Mouse (Mus musculus) gastrocnemius, adult 8-10 months (tissue): ENCODE measurements around the gene Dusp3. TPM values are rescaled to one million over a fixed set of nuclear protein-coding genes. Genes with fewer than 3 reads are reported as not detected.

Source experiments
- DNase-seq, 2 experiments: peaks; one replicate each; pipeline ENCODE4 v3.0.0; 2022; ENCODE audit warnings: low spot score in 2 of 2
- total RNA-seq, 4 experiments: library from RNA; stranded (reverse); gene quantifications; 2 replicates each; pipeline ENCODE4 v1.2.4; 2022

The Dusp3 gene
- total RNA-seq, 4 experiments from 2014 or later: 134 to 209 (median 172) TPM

- DNase-seq: no peak
These were observed 9.9 kb downstream of the Dusp3 start for GRCm38 (mm10) chr11:101976949-101977348.

- DNase-seq: no peak
These were observed 11.9 kb downstream of the Dusp3 start for GRCm38 (mm10) chr11:101974923-101975322.

DNA sequence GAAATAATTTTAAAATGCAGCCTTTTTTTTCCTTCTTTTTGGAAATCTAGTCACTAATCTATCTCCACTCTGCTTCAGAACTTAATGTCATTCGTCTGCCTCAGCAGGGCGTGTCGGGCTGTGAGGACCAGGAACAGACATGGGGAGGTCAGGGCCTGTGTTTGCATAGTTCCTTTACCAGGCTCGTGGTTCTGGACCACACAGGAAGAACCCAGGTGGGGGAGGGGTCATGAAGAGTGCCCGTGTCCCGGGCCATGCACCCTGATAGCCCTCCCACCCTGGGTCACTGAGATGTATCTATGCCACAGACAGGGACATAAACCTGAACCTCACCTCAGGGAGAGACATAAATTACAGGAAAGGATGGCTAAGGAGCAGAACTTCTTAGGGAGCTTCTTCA, 12.6 kb downstream of the Dusp3 start:
- no peak for DNase-seq

- DNase-seq: no peak
These were observed 13.3 kb downstream of the Dusp3 start for GRCm38 (mm10) chr11:101973496-101973895.

DNA sequence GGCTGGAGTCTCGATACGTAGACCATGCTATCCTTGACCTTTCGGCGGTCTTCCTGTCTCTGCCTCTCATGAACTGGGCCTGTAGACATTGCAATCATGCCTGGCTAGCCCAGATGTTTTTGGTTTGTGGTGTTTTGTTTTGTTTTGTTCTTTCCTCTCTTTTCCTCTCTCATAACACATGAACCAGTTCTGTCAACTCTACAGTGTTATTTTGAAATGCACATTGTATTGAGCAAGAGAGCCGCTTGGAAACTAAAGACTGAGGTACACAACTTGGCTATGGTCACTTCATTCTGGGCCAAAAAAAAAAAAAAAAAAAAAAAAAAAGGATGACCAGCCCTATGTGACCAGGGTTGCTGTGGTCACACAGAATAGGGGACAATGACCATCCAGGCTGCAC, 14.2 kb downstream of the Dusp3 start:
- DNase-seq: no peak

DNA sequence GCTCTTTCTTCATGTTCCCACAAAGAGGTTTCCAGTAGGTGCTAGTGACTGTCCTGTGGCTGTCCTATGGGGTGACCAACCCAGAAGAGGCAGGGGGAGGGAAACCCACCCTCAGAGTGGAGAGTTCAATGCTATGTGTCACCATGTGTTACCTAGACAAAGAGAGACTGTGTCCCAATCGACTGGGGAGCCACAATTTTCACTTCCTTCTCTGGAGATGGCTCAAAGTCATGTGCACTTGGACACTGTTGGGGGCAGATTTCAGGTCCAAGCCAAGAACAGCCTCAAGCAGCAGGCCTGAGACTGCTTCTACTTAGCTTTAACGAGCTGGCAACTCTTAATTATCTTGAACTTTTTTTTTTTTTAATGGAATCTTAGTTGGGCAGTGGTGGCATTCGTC, 14.7 kb downstream of the Dusp3 start:
- DNase-seq: no peak

- peak in 1 of 2 experiments; percentile 53 for DNase-seq
These were observed 15.4 kb downstream of the Dusp3 start for GRCm38 (mm10) chr11:101971410-101971809.

- DNase-seq: no peak
These were observed 17.0 kb downstream of the Dusp3 start for GRCm38 (mm10) chr11:101969835-101970234.

DNA sequence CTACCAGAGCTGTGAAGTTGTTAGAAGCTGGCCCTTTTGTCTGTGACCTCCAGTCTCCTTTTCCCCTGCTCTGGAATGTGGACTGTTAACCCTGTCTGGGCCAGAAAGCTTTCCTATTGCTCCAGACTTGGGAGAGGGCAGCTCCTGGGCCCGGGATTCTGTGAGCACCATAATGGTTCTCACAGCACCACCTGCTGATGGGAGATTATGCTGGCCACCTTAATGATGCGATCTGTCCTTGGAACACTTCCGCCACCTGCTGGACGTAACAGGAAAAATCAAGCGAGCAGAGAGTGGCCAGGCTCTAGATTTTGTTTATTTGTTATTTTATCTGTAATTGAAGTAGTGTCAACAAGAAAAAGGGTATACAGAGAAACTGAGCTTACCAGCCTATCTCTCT, 18.0 kb downstream of the Dusp3 start:
- DNase-seq: peak; percentile 66 to 74

GRCm38 (mm10) chr11:101968311-101968710, 18.5 kb downstream of the Dusp3 start:
- no peak for DNase-seq

- DNase-seq: no peak
These were observed 19.7 kb downstream of the Dusp3 start, which contains the start of gene Sost for GRCm38 (mm10) chr11:101966965-101967614. TSS of gene Sost (minus strand) at chr11:101967015.

DNA sequence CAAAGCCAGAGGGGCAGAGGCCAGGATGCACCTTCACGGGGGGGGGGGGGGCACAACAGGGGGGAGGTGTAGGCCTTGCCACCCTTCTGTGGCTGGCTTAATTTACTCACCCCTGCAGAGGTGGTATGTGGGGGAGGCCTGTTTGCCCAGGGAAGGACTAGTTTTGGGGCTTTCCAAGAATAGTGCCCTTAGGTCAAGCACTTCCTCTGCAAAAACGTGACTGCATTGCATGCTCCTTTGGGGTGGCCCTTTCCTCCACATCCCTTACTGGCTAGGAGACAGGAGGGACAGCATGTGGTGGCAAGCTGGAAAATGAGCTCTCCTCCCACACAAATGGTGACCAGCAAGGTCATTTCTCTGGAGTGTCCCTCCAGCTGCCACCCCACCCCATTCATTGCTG, 21.3 kb downstream of the Dusp3 start:
- no peak for DNase-seq

DNA sequence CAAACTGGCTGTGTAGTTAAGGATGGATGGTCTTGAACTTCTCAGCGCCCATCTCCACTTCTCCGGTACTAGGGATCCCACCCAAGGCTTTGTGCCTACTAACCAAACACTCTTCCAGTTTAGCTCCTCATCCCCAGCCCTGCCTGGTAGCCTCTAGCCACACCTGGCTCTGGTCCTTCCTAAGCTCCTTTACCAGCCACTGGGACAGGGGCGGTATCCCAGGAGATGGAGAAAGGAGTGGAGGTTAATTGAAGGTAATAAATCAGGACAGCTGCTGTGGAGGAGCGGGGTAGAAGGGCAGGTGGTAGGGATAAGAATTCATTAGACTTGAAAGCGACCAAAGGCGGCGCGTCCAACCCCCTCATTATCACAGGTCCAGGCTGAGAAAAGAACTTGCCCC, 22.2 kb downstream of the Dusp3 start:
- DNase-seq: no peak

GRCm38 (mm10) chr11:101963473-101964291, 23.1 kb downstream of the Dusp3 start:
- DNase-seq: no peak

- no peak for DNase-seq
These were observed 23.8 kb downstream of the Dusp3 start for GRCm38 (mm10) chr11:101963043-101963442.

GRCm38 (mm10) chr11:101957476-101957875, 29.3 kb downstream of the Dusp3 start:
- DNase-seq: no peak

DNA sequence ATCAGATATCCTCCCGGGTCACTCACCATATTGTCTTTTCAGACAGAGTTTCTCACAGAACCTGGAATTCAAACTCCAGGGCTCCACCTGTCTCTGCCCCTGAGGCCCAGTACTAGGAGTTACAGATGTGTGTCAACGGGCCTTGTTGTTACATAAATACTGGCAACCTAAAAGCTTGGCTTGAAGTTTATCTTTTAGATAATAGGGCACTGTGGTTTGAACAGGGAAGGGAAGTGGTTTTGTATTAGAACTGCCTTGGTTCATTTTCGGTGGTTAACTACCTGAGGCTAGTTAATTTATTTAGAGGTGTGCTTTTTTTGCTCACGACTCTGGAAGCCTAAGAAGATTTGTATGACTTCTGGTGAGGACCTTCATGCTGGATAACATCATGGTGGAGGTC, 33.4 kb downstream of the Dusp3 start:
- DNase-seq: no peak

- no peak for DNase-seq
These were observed 34.1 kb downstream of the Dusp3 start for GRCm38 (mm10) chr11:101952541-101953341.

DNA sequence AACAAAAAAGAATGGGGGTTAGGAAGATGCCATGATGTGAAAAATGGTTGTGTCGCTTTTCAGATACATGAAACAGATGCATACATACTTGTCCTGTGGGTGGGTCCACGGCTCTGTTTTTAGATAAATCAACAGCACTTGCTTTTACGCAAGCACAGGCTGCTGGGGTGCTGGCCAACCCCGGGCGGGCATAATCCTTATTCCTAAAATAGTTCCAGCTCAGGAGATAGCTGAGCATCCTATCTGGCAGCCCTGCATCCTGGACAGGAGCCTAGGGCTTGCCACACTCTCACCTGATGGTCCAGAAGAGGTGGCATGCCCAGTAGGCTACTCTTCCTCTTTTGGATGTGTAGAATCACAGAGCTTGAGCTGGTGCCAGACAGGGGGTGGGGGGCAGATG, 36.8 kb downstream of the Dusp3 start:
- no peak for DNase-seq

- no peak for DNase-seq
These were observed 40.3 kb downstream of the Dusp3 start for GRCm38 (mm10) chr11:101946525-101946924.

GRCm38 (mm10) chr11:101943055-101943454, 43.8 kb downstream of the Dusp3 start:
- DNase-seq: no peak

DNA sequence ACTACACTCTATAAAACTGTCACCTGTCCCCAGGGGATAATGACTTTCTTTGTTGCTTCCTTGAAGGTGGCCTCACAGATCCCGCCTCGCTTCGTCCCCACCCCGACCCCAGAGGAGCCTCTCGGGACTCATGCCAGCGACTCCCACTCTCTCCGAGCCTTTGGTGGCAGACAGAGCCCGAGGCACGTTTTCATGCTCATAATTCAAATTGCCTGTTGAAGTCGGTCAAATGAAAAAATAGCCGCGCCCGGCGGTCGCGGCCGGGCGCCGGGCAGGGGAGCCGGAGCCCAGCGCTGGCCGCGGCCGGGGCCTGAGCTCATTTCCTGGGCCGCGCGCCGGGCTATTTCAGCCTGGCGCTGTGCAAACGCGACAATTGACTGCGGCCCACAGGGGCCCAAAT, 49.7 kb downstream of the Dusp3 start:
- DNase-seq: no peak
